Mouse (Mus musculus): ENCODE measurements around the gene Mta3. TPM values are rescaled to one million over a fixed set of nuclear protein-coding genes. Genes with fewer than 3 reads are reported as not detected.

The Mta3 gene
- total RNA-seq, 2 experiments from 2014 or later, result 83.8 to 89.0 TPM

- no peak for DNase-seq (ENCODE audit: extremely low spot score in 1 of 2, low spot score in 1 of 2)
These were observed 101.4 kb downstream of the Mta3 start for GRCm38 (mm10) chr17:83807345-83807744.

- peak; percentile 50 to 75 for DNase-seq (ENCODE audit: extremely low spot score in 1 of 2, low spot score in 1 of 2)
These were observed 101.9 kb downstream of the Mta3 start for GRCm38 (mm10) chr17:83807778-83808398.

GRCm38 (mm10) chr17:83808476-83809098, 102.6 kb downstream of the Mta3 start:
- no peak for DNase-seq (ENCODE audit: extremely low spot score in 1 of 2, low spot score in 1 of 2)

- no peak for DNase-seq (ENCODE audit: extremely low spot score in 1 of 2, low spot score in 1 of 2)
These were observed 103.3 kb downstream of the Mta3 start for GRCm38 (mm10) chr17:83809197-83809829.

- no peak for DNase-seq (ENCODE audit: extremely low spot score in 1 of 2, low spot score in 1 of 2)
These were observed 104.3 kb downstream of the Mta3 start for GRCm38 (mm10) chr17:83810285-83810684.

GRCm38 (mm10) chr17:83812200-83812944, 106.4 kb downstream of the Mta3 start:
- no peak for DNase-seq (ENCODE audit: extremely low spot score in 1 of 2, low spot score in 1 of 2)

GRCm38 (mm10) chr17:83813050-83813449, 107.1 kb downstream of the Mta3 start:
- DNase-seq (ENCODE audit: extremely low spot score in 1 of 2, low spot score in 1 of 2), result no peak

- DNase-seq (ENCODE audit: extremely low spot score in 1 of 2, low spot score in 1 of 2), result no peak
These were observed 111.0 kb downstream of the Mta3 start for GRCm38 (mm10) chr17:83816996-83817395.

GRCm38 (mm10) chr17:83819503-83819902, 113.5 kb downstream of the Mta3 start:
- DNase-seq (ENCODE audit: extremely low spot score in 1 of 2, low spot score in 1 of 2), result no peak

GRCm38 (mm10) chr17:83820701-83821100, 114.7 kb downstream of the Mta3 start:
- DNase-seq (ENCODE audit: extremely low spot score in 1 of 2, low spot score in 1 of 2), result peak in 1 of 2 experiments; percentile 27

GRCm38 (mm10) chr17:83821876-83822275, 115.9 kb downstream of the Mta3 start:
- no peak for DNase-seq (ENCODE audit: extremely low spot score in 1 of 2, low spot score in 1 of 2)

GRCm38 (mm10) chr17:83823835-83824234, 117.9 kb downstream of the Mta3 start:
- no peak for DNase-seq (ENCODE audit: extremely low spot score in 1 of 2, low spot score in 1 of 2)

- DNase-seq (ENCODE audit: extremely low spot score in 1 of 2, low spot score in 1 of 2), result no peak
These were observed 123.4 kb downstream of the Mta3 start for GRCm38 (mm10) chr17:83829356-83829755.

- no peak for DNase-seq (ENCODE audit: extremely low spot score in 1 of 2, low spot score in 1 of 2)
These were observed 124.8 kb downstream of the Mta3 start for GRCm38 (mm10) chr17:83830616-83831292.

GRCm38 (mm10) chr17:83834120-83834519, 128.2 kb downstream of the Mta3 start:
- DNase-seq (ENCODE audit: extremely low spot score in 1 of 2, low spot score in 1 of 2), result no peak

- DNase-seq (ENCODE audit: extremely low spot score in 1 of 2, low spot score in 1 of 2), result no peak
These were observed 130.1 kb downstream of the Mta3 start for GRCm38 (mm10) chr17:83836048-83836447.

GRCm38 (mm10) chr17:83837659-83838190, 131.8 kb downstream of the Mta3 start:
- DNase-seq (ENCODE audit: extremely low spot score in 1 of 2, low spot score in 1 of 2), result no peak

GRCm38 (mm10) chr17:83839132-83839531, 133.2 kb downstream of the Mta3 start:
- DNase-seq (ENCODE audit: extremely low spot score in 1 of 2, low spot score in 1 of 2), result no peak

- no peak for DNase-seq (ENCODE audit: extremely low spot score in 1 of 2, low spot score in 1 of 2)
These were observed 135.0 kb downstream of the Mta3 start for GRCm38 (mm10) chr17:83841011-83841410.

GRCm38 (mm10) chr17:83843780-83844179, 137.8 kb downstream of the Mta3 start:
- DNase-seq (ENCODE audit: extremely low spot score in 1 of 2, low spot score in 1 of 2), result no peak

Data from layer of hippocampus, postnatal 25 days (tissue).